Mouse (Mus musculus) urinary bladder, postnatal 10 days (tissue): ENCODE data around the gene Mndal.
"Not testable (repeated sequence)": the region's sequence is repeated elsewhere in the genome, so short reads cannot be mapped to it uniquely, and the experiment has no call there.

Experiments
- DNase-seq: peaks from one replicate; pipeline ENCODE4 v3.0.0; 2022; ENCODE audit warnings: low spot score

Mndal gene

DNA sequence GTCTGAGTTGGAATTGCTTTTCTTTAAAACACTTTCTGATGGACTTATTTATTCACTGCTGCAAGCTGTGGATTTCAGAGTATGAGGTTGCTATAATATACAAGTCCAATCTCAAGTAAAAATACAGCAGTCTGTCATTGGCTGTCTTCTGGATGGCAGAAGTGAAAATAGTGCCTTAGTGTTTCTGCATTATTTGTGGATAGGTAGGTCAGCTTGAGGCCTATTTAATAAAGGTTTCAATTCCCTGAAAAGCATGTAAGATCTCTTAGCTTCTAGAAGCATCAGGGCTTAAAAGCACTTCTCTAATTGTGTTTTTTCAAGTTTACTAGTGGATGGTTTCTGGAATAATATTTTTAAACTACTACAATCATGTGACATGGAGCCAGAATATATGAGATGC, 52.5 kb downstream of the Mndal start:
- not testable (repeated sequence) for DNase-seq

DNA sequence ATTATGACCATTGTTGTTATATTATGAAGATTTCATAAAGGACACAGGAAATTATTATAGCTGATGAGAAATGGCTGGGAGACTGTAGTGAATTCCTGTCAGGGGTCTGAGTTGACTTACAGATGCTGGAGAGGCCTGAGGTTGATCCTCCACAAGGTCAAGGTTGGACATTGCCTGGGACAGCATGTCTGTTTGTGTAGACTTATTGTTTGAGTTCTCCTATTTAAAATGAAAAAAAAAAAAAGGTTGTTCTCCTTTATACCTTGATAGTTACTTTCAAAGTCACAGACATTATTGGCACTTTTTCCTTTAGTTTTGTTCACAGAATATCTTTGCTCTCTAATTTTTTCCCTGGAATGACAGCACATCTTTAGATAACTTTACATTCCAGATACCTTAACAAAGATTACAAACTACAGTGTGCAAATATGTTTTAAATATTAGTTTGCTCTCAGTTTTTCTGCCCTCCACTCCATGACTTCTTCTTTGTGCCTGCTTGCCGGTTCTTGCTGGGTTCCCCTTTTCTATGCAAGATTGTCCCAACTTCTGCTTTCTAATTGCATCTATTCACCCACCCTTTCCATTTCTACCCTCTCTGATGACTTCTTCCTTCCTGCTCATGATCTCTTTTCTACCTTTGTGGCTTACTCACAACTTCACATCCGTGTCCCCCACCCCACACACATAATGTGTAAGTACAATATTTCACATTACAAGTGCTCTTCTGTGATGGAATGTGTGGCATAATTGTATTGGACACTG, 55.1 kb downstream of the Mndal start:
- not testable (repeated sequence) for DNase-seq

DNA sequence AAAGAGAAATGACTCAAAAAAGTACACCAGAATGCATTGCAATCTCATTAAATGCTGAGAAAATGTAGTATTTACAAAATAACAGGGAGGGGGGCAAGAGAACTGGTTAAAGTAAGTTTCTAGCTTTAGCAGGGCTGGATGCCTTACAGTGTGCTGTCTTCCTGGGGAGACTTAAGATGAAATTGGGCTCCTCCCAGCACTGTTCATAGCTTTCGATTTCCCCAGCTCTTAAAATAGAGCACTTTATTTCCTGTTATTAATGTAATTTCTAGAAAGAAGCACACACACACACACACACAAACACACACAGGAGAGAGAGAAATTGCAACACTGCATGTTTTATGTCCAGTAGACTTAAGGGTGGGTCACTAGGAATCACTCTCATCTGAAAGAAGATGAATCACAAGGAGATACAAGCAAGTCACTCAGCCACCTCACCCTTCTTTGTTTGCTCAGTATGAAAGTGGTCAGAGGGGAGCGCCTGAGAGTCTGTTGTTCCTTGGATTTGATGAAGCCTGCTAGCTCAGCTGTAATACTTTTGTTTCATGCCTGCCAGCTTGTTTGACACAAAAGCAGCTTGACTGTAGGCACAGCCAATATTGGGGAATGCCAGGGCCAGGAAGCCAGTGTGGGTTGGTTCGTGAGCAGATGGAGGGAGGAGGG, 62.2 kb downstream of the Mndal start:
- not testable (repeated sequence) for DNase-seq

DNA sequence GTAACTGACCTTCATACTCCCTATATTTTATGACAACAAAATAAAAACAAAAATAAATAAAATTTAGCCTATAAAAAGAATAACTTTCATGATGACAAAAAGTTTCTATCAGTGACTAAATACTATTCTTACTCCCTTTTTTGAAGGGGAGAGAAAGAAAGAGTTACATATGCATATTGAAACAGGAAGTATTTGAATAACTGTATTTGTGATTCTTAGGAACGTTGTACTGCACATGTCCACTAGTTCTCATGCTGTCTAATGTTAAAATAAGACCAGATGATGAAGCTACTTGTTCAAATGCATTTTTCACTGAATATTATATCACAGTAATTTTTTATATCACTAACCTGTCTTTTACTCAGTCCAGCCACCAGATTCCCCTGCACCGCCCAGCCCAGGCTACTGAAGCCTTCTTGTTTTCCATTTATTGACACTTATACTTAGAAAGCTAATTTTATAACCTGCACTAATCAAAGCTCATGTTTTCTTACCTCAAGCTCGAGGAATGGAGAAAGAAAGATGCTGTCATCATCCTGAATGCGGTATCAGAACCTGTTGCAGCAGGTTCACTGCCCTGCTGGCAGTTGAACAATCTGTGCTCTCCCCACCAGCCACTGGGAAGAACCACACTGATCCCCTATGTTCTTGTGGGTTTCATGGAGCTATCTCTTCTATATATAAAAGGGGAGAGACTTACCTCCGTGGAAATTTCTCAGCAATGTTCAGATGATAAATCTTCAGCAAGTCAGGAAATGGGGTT, 62.9 kb downstream of the Mndal start:
- not testable (repeated sequence) for DNase-seq

DNA sequence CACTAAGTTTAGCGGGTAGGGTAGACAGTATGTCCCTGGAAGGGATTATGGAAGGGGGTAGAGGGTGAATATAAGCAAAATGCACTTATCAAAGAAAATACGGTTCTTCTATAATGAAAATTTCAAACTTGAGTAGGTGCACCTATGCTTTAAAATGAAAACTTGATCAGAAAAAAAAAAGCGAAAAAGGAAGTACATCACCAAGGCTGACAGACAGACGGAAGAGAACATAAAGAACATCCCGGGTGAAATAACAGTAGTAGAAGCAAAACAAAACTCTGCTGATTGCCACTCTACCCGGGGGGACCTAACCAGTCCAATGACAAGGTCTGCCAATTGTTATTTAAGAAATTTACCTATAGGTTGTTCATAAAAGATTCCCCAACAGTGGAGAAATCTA, 64.0 kb downstream of the Mndal start:
- not testable (repeated sequence) for DNase-seq

DNA sequence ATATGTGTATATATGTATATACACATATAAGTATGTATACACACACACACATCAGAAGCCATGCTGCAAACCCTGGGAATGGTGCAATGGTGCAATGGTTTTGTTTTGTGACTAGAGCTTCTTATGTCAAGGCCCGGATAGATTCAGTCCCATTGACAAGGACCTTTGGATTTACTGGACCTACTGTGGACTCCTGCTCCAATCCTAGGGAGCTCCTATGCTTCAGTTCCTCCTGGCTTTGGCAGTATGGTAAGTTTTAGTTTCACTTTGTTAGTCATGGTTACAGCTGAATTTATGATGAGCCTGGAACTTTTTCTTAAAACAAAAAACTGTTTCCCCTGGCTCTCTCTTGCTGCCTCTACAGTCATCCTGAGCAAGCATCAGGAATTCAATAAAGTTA, 65.2 kb downstream of the Mndal start:
- DNase-seq = not testable (repeated sequence)

DNA sequence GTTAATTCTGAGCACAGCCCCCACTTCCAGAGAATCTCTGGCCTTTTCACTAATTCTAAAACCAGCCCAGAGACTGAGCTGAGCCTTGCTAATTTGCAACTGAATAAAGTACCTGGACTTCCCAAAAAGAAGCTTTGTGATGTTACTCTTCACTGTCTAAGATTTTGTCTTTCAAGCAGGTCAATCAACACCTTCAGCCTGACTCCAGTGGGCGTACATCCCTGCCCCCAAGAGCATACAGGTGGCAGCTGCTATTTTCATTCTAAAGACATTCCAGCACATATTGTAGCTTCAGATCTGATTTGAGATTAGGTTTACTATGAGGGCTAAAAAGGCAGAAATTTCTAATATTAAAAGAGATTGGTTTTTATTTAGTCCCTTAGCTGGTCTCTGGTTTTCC, 73.7 kb downstream of the Mndal start:
- not testable (repeated sequence) for DNase-seq

DNA sequence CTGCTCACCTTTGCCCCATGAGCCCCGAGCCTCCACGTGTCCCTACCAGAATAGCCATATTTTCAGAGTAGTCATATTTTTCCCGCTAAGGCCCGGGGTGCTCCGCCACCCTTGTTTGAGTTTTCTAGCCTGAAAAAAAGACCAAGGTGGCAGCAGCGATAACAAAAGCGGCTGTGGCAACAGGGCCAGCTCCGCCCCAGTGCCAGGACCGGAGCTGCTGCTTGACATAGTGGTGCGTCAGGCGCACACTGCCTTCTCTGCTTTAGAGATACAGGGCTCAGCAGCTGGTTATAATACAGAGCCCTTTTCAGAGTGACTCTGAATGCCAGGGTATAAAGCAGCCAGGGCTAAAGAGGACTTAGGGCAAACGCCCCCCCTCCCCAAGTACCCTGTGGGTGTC, 75.8 kb downstream of the Mndal start:
- no peak for DNase-seq

DNA sequence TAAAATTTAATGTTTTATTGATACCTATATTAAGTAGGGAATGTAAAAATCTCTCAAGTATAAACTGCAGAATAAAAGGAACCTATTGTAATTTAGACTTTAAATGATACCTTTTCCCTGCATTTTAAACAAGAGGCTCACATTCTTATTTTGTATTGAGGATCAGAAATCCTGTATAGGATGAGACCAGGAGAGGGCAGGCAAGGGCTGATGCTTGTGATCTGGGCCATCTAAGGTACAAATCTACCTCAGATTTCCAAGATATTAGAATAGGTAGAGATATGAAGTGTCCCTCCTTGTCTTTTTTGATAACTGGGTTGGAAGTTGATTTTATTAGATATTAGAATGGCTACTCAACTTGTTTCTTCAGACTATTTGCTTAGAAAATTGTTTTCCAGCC, 88.6 kb downstream of the Mndal start:
- not testable (repeated sequence) for DNase-seq

DNA sequence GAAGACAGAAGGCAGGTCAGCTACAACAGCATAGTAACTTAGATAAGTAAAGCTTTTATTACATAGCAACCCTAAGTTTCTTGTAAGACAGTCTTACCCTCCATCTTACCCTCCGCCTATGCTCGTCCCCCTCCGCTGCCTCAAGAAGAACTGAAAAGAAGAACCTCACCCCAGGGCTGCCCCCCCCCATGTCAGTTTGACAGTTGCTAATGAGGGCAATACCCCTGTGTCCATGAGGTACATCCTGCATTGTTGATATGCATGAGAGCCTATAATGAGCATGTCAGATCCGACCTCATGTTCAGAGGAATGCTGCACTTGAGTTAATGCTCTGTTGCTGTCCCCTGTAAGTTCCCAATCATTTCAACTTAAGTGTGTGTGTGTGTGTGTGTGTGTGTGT, 89.4 kb downstream of the Mndal start:
- DNase-seq = not testable (repeated sequence)

DNA sequence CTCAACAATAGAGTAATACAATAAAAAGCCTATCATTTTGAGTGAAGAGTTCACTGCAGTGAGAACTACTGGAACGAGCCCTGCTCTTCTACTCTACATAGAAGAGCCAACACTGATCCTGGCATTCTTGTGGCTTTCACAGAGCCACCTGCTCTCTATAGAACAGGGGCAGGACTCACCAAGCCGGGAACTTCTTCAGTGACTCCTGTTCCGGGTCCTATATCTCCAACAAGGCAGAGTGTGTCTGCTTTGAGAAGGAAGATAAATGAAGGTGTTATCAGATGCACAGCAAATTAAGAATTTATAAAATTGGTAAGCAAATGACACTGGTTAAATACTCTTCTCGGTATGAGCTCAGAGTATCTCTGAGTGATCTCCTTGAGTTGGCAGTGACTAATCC, 96.1 kb downstream of the Mndal start:
- DNase-seq = not testable (repeated sequence)

DNA sequence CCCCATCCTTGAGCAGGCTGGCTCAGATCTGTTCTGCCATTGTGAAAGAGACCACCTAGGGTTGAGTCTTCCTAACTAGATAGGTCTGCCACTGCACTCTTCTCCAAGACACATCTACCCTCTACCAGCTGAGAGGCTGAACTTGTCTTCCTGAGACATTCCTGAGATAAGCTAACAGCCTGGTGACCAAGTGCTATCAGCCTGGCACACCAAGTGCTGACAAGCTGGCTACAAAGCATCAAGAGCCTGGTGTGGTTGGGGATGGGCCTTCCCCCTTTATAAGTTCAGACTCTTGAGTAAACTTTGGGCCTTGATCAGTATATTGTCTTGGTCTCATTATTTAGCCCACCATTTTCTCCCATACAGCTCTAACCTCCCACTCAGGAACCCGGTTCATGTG, 97.5 kb downstream of the Mndal start:
- DNase-seq = no peak

DNA sequence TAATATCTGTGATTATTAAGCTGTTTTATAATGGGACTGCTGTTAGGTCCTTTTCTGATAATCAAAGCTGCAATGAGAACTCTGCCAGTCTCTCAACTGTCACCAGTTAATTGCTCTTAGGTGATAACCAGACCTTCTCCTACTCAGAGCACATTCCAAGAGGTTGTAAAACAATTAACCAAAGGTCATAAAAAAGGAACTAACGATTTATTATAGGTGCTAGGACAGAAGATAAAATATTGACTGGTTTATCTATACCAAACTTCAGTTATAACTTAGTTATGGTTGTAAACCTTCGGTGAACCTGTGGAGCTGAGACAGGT, 120.8 kb downstream of the Mndal start:
- not testable (repeated sequence) for DNase-seq

DNA sequence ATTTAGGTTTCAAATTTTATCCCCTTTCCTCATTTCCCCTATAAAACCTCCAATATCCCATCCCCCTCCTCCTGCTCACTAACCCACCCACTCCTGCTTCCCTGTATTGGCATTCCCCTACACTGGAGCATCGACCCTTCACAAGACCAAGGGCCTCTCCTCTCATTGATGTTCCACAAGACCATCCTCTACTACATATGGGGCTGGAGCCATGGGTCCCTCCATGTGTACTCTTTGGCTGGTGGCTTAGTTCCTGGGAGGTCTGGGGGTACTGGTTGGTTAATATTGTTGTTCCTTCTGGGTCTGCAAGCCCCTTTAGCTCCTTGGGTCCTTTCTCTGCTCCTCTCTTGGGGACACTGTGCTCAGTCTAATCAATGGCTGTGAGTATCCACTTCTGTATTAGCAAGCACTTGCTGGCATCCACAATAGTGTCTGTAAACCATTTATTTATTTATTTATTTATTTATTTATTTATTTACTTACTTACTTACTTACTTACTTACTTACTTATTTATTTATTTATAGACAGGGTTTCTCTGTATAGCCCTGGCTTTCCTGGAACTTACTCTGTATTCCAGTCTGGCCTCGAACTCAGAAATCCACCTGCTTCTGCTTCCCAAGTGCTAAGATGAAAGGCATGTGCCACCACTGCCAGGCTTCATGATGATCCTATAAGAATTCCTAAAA, 121.4 kb downstream of the Mndal start:
- DNase-seq = not testable (repeated sequence)

DNA sequence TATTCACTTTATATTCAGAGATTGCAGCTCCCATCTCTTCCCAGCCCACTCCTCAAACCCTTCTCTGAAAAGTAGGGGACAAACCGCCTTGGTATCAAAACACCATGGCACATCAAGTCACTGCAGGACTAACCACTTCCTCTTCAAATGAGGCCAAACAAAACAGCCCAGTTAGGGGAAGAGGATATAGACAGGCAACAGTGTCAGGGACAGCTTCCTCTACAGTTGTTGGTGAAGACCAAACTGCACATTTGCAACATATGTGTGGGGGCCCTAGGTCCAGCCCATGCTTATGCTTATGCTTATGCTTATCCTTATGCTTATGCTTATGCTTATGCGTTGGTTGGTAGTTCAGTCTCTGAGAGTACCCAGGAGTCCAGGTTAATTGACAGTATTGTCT, 133.0 kb downstream of the Mndal start:
- DNase-seq = not testable (repeated sequence)

DNA sequence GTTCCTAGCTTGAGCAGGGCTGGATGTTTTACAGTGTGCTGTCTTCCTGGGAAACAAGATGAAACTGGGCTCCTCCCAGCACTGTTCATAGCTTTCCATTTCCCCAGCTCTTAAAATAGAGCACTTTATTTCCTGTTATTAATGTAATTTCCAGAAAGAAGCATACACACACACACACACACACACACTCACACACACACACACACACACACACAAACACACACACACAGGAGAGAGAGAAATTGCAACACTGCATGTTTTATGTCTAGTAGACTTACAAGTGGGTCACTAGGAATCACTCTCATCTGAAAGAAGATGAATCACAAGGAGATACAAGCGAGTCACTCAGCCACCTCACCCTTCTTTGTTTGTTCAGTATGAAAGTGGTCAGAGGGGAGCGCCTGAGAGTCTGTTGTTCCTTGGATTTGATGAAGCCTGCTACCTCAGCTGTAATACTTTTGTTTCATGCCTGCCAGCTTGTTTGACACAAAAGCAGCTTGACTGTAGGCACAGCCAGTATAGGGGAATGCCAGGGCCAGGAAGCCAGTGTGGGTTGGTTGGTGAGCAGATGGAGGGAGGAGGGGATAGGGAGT, 139.5 kb downstream of the Mndal start:
- DNase-seq = not testable (repeated sequence)

DNA sequence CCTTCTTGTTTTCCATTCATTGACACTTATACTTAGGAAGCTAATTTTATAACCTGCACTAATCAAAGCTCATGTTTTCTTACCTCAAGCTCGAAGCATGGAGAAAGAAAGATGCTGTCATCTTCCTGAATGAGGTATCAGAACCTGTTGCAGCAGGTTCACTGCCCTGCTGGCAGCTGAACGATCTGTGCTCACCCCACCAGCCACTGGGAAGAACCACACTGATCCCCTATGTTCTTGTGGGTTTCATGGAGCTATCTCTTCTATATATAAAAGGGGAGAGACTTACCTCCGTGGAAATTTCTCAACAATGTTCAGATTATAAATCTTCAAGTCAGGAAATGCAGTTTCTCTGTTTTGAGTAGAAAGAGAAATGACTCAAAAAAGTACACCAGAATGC, 140.1 kb downstream of the Mndal start:
- not testable (repeated sequence) for DNase-seq

DNA sequence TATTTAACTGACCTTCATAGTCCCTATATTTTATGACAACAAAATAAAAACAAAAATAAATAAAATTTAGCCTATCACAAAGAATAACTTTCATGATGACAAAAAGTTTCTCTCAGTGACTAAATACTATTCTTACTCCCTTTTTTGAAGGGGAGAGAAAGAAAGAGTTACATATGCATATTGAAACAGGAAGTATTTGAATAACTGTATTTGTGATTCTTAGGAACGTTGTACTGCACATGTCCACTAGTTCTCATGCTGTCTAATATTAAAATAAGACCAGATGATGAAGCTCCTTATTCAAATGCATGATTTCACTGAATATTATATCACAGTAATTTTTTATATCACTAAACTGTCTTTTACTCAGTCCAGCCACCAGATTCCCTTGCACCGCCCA, 140.5 kb downstream of the Mndal start:
- not testable (repeated sequence) for DNase-seq
